Mouse (Mus musculus) C2C12 (cell line): ENCODE data around the gene Pbld1.

ENCODE experiments used
- CTCF ChIP-seq: IDR thresholded peaks from one replicate; pipeline ENCODE4 v1.5.1; 2011; ENCODE audit not compliant: control insufficient read depth, insufficient read depth, insufficient read length
- MAX ChIP-seq: IDR thresholded peaks from one replicate; pipeline ENCODE4 v1.6.1; 2011; ENCODE audit warnings: mild to moderate bottlenecking, control low read depth

DNA sequence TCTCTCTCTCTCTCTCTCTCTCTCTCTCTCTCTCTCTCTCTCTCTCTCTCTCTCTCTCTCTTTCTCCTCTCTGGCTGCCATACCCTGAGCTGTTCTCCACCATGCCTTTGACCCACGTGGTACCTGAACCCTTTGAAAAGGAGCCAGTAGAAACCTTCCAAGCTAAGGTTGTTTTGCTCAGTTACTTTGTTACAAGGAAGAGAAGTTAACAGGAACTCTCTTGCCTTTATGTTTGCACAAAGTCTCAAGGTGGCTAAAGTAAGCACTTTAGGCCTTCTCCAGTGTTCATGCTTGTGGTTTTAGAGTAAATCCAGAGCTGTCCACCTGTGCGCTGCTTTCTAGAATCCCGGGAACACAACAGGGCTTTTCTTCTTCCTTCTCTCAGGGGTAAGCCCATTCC, 27.7 kb upstream of the Pbld1 start:
- TF ChIP-seq CTCF (no peak), MAX (no peak)
